Mouse (Mus musculus) intestine, embryonic 14.5 days (tissue): Measurements from ENCODE around the gene Fbxw10. TPM values are rescaled to one million over a fixed set of nuclear protein-coding genes. Genes with fewer than 3 reads are reported as not detected.

Source experiments
- ATAC-seq: fragments of 200-750 bp; cut with Nextera tagmentation; replicated peaks from 2 replicates; pipeline ENCODE4 v1.8.0; 2017; ENCODE audit warnings: low read depth, moderate number of reproducible peaks, moderate TSS enrichment, moderate library complexity; ENCODE audit not compliant: low FRiP score, low TSS enrichment
- DNase-seq: peaks from one replicate; pipeline ENCODE4 v3.0.0-alpha.2; 2018; ENCODE audit warnings: low spot score
- H3K27ac ChIP-seq: fragments of 300-500 bp; sonication (generic); 2 replicates; pipeline ENCODE4 v1.5.1; 2014; ENCODE audit warnings: low read depth, mild to moderate bottlenecking, control low read depth
- H3K27me3 ChIP-seq: fragments of 300-500 bp; sonication (generic); replicated peaks from 2 replicates; pipeline ENCODE4 v1.6.1; 2014; ENCODE audit warnings: low read length, control low read depth; ENCODE audit not compliant: control insufficient read depth, insufficient read depth
- H3K36me3 ChIP-seq: fragments of 300-500 bp; sonication (generic); 2 replicates; pipeline ENCODE4 v1.6.1; 2014; ENCODE audit warnings: low read length, control low read depth; ENCODE audit not compliant: control insufficient read depth, insufficient read depth
- H3K4me1 ChIP-seq: fragments of 300-500 bp; sonication (generic); replicated peaks from 2 replicates; pipeline ENCODE4 v1.6.1; 2014; ENCODE audit warnings: low read length, control low read depth, mixed read lengths; ENCODE audit not compliant: control insufficient read depth, insufficient read depth
- H3K4me2 ChIP-seq: fragments of 300-500 bp; sonication (generic); 2 replicates; pipeline ENCODE4 v1.6.1; 2014; ENCODE audit warnings: low read length
- H3K4me3 ChIP-seq: fragments of 300-500 bp; sonication (generic); 2 replicates; pipeline ENCODE4 v1.5.1; 2014; ENCODE audit warnings: low read depth, low read length, control low read depth, mixed read lengths
- H3K9ac ChIP-seq: fragments of 300-500 bp; sonication (generic); 2 replicates; pipeline ENCODE4 v1.6.1; 2014; ENCODE audit warnings: mild to moderate bottlenecking, low read length
- H3K9me3 ChIP-seq: fragments of 300-500 bp; sonication (generic); 2 replicates; pipeline ENCODE4 v1.6.1; 2016; ENCODE audit warnings: low read length, control low read depth; ENCODE audit not compliant: control insufficient read depth
- WGBS: fragments of 180-500 bp; shearing (Covaris S2); extraction: QIAGEN DNeasy Blood & Tissue Kit; methylation state at CpG from one replicate; pipeline ENCODE4 v1.1.7; 2014; 5-methylcytosine and 5-hydroxymethylcytosine counted together
- polyA plus RNA-seq: library from polyadenylated mRNA; unstranded; fragments of >200 nt; fragmentation: Nextera tagmentation; extraction: Ambion mirVana; gene quantifications from 2 replicates; pipeline ENCODE4 v1.2.1, GENCODE M21; 2014

Gene Fbxw10
- 0.26 and 0.55 TPM in 2 replicates for polyA plus RNA-seq

DNA sequence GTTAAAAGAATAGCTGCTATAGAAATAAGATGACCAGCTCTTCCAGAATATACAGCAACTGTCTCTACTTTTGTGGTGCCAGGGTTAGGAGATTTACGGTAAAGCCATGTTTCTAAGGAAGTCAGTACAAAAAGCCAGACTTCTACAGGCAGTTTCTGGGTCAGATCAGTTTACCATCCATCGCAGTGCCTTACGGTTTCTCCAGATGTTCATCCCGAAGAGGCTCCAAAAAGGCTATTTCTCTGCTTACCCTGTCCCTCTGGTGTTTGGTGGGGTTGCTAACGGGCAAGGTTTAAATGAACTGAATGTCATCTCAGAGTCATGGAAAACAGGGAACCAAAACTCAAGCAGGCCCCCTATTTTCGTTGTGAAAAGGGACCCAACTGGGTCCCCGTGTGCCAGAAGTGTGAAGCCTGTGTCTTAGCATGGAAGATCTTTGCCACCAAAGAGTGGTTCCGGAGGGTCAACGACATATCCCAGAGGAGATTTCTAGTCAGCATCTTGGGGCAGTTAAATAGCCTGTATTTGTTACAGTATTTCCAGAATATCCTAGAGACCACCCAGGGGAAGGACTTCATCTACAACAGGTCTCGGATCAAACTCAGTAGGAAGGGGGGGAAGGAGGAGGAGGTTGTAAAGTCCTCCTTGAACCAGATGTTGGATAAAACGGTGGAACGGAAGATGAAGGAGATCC is at the start of gene Fbxw10:
Gene Fbxw10 (plus strand): TSS at position 109 of the 694 bp plus-strand sequence.
- H3K27ac ChIP-seq = peak within 1 kb of the TSS; percentile 51
- H3K9me3 ChIP-seq = no peaks in the 10 kb centered on the region
- ATAC-seq (no peak; the same call in 1 of the 2 replicates), DNase-seq (peak; percentile 64)
- H3K27me3 ChIP-seq = no peaks in the 10 kb centered on the region
- H3K36me3 ChIP-seq = no peaks in the 10 kb centered on the region
- 0 out of 2 replicates have a peak within 1 kb of the TSS, but pooled peaks have one; percentile 1 for H3K4me3 ChIP-seq
- peaks cover 8% of the 10 kb centered on the region for H3K4me1 ChIP-seq
- 0 out of 2 replicates have a peak within 1 kb of the TSS, but pooled peaks have one; percentile 20 for H3K9ac ChIP-seq
- peak within 1 kb of the TSS; percentile 39 for H3K4me2 ChIP-seq
- WGBS = 19% methylated on average over 12 of the region's 12 CpGs

DNA sequence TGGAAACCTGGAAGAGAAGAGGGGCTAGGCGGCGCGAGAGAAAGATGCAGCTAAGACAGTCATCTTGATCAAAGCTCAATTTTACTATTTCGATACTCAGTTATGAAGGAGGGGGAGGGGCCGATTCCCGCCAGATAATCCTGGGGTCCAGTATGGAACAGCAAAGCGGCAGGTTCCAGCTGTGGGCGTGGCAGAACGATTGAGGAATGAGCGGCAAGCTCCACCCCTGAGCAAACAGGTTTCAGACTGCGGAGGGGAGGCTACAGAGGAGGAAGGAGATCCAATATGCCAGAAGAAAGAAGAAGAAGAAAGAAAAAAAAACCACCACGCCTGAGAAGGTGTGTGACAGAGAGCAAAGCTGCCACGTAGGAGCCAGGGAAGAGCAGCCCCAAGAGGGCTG is 42.8 kb upstream of the Fbxw10 start:
- no peak overlapping the region for H3K9ac ChIP-seq
- H3K4me2 ChIP-seq = no peak overlapping the region
- DNase-seq (no peak), ATAC-seq (no peak)
- 45% methylated on average over 13 of the region's 13 CpGs for WGBS
- H3K4me1 ChIP-seq = no peaks in the 10 kb centered on the region
- no peaks in the 10 kb centered on the region for H3K9me3 ChIP-seq
- H3K27ac ChIP-seq = no peak overlapping the region
- no peaks in the 10 kb centered on the region for H3K36me3 ChIP-seq
- H3K27me3 ChIP-seq = no peaks in the 10 kb centered on the region
- H3K4me3 ChIP-seq = no peak overlapping the region

DNA sequence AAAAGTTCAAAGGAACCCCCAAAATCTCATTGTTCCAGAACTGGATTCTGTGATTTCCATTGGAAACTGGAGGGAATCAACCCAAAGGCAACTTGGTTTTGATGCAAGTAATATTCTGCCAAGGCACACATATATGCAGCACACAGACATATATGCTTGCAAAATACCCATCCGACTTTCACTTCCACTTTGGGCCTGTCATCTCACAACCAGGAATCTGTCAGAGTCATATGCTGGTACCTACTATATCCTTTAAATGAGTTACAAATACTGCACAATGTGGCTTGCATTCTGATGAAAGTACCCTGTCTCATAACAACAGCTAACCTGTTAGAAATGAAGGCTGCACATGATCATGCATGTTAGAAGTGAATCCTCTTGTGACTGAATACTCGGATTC is 38.9 kb upstream of the Fbxw10 start:
- ATAC-seq (no peak), DNase-seq (no peak)
- Histone ChIP-seq H3K9ac (no peak overlapping the region), H3K4me3 (no peak overlapping the region), H3K27me3 (no peaks in the 10 kb centered on the region), H3K4me1 (0 out of 2 replicates have a peak, but pooled peaks cover 3% of the 10 kb centered on the region), H3K9me3 (no peaks in the 10 kb centered on the region), H3K4me2 (no peak overlapping the region), H3K36me3 (no peaks in the 10 kb centered on the region), H3K27ac (no peak overlapping the region)
- WGBS = 78% methylated on average over 2 of the region's 2 CpGs

DNA sequence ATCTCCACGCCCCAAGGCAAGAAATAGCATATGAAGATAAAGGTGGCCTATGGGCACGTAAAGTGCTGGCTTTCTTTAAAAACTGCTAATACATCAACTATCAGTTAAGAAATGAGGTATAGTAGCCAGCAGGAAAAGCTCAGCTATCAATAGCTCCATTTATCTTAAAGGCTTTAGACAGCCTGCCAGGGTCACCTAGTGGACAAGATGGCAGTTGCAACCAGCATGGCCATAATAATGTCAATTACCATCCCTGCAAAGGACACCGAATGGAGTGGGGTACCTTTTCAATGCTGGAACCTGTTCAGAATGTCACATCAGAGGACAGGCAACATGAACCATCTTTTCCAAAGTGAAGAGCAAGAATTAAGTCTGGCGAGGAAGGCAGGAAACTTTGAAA is 37.7 kb upstream of the Fbxw10 start:
- 67% methylated on average over 4 of the region's 4 CpGs for WGBS
- peaks cover 12% of the 10 kb centered on the region; the same call in 1 of the 2 replicates for H3K4me1 ChIP-seq
- DNase-seq = no peak
- H3K4me3 ChIP-seq = no peak overlapping the region
- H3K27ac ChIP-seq = no peak overlapping the region
- H3K36me3 ChIP-seq = no peaks in the 10 kb centered on the region
- no peaks in the 10 kb centered on the region for H3K27me3 ChIP-seq
- H3K9ac ChIP-seq = no peak overlapping the region
- no peak overlapping the region for H3K4me2 ChIP-seq
- no peak for ATAC-seq
- no peaks in the 10 kb centered on the region for H3K9me3 ChIP-seq

DNA sequence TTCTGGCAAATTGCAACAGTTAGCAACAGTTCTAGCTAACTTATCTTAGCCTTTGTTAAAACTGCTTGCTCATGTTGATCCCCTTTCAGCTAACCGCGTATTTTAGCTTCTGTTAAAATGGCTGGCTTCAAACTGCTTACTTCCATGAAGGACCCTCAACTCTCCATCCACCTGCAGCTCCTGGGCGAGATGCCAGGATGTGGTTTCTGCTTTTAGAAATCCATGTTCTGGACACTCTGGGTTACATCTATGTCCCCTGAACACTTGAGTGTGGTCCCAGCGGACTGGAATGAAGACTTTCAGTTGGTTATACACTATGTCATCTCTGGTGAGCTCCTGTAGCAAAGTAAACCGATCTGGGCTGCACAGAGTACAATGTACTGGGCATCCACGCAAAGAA is 34.6 kb upstream of the Fbxw10 start:
- 88% methylated on average over 6 of the region's 6 CpGs for WGBS
- no peak overlapping the region for H3K4me3 ChIP-seq
- no peak overlapping the region for H3K9ac ChIP-seq
- no peaks in the 10 kb centered on the region for H3K9me3 ChIP-seq
- ATAC-seq (no peak), DNase-seq (no peak)
- no peaks in the 10 kb centered on the region for H3K27me3 ChIP-seq
- peaks cover 22% of the 10 kb centered on the region; the same call in 1 of the 2 replicates for H3K4me1 ChIP-seq
- H3K27ac ChIP-seq = no peak overlapping the region
- no peaks in the 10 kb centered on the region for H3K36me3 ChIP-seq
- no peak overlapping the region for H3K4me2 ChIP-seq

DNA sequence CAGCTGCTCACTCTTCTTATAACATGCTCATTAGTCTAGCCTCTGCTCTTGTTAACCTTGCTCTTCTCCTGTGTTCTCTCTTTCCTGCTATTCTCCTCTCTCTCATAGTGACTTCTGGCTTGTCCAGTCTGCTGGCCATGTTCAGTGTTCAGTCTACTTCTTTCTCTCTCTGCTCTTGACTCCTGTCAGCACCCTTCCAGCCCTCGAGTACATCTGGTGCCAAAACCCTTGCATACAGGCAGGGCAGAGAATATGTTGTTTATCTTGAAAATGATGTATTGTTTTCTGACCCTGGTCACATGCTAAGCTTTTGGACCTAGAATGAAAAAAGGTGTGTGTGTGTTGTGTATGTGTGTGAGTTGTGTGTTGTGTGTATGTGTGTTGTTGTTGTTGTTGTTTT is 33.4 kb upstream of the Fbxw10 start:
- Histone ChIP-seq H3K27ac (no peak overlapping the region), H3K9ac (no peak overlapping the region), H3K4me1 (peaks cover 22% of the 10 kb centered on the region; the same call in 1 of the 2 replicates), H3K4me3 (no peak overlapping the region), H3K27me3 (no peaks in the 10 kb centered on the region), H3K36me3 (no peaks in the 10 kb centered on the region), H3K4me2 (no peak overlapping the region), H3K9me3 (no peaks in the 10 kb centered on the region)
- WGBS = 13% methylated on average over 1 of the region's 1 CpGs
- no peak for ATAC-seq
- DNase-seq = no peak

DNA sequence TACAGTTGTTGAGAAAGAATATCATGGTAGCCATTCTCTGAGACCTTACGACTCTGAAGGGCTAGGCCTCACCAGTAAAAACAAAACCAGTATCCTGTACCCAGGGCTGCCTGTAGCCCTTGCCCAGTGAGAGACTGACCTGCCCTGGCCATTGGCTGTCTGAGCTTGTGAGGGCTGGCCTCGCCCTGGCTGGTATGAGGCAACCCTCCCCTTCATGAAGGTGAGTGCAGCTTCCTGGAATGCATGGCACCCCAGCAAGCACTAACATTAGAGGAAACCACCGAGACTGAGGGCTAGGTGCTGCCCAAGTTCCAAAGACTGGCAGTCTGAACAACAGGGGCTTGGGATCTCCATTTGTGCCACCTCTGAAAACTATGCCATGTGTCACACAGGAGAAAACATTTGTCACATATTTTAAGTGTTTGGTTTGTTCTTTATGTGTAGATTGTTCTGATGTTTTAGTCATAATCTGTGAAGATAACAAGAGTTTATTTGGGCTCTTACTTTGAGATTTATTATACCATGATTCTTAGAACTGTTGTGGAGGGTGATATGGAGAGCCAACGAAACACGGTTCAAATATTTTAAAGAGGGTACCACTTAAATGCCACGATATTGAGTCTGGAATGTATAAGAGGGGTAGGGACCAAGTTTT is 32.8 kb upstream of the Fbxw10 start:
- WGBS = 64% methylated on average over 6 of the region's 6 CpGs
- ATAC-seq (0 out of 2 replicates have a peak, but pooled peaks have one; percentile 36), DNase-seq (no peak)
- Histone ChIP-seq H3K4me1 (peaks cover 22% of the 10 kb centered on the region; the same call in 1 of the 2 replicates), H3K36me3 (no peaks in the 10 kb centered on the region), H3K4me2 (no peak overlapping the region), H3K27ac (no peak overlapping the region), H3K4me3 (no peak overlapping the region), H3K9ac (no peak overlapping the region), H3K9me3 (no peaks in the 10 kb centered on the region), H3K27me3 (no peaks in the 10 kb centered on the region)

DNA sequence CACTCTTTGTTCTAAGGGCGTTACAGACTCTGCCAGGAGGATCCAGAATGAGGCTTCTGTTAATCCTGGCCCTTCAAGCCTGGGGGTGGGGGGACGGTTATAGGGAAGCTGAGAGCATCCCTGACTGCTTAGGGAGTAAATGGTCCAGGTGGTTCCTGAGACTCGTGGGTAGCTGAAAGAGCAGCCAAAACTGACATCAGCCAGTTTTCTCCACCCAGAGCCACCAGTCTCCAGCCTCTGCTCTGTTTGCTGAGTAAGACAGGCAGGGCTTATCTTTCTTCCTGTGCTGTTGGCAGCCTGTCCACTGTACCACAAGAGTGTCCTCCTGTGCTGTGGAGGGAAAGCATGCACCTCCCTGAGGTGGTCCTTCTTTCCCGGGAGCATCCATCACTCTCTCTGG is 32.2 kb upstream of the Fbxw10 start:
- no peak overlapping the region for H3K4me3 ChIP-seq
- no peaks in the 10 kb centered on the region for H3K36me3 ChIP-seq
- no peaks in the 10 kb centered on the region for H3K27me3 ChIP-seq
- H3K9me3 ChIP-seq = no peaks in the 10 kb centered on the region
- H3K4me1 ChIP-seq = peaks cover 23% of the 10 kb centered on the region; the same call in 1 of the 2 replicates
- no peak overlapping the region for H3K4me2 ChIP-seq
- no peak overlapping the region for H3K27ac ChIP-seq
- DNase-seq = no peak
- ATAC-seq = no peak
- WGBS = 40% methylated on average over 4 of the region's 4 CpGs
- H3K9ac ChIP-seq = no peak overlapping the region
